Mouse (Mus musculus): ENCODE results near the gene Plekha8.

The Plekha8 gene

DNA sequence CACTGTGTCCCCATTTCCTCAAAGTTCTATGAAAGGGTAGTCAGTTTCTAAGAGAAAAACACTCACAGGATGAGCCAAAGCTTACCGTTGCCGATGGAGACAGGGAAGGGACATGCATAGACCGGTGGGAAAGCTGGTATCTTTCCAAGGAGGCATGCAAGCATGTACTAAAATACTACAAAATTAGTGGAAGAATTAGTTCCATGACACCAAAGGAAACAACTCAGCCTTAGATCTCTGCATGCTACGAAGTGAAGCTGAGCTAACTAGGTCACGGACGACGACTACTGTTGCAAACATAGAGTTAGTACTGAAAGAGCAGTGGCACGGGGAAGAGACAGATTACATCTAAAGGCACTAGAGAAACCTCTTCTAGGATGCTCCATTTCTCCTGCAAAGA, 8.0 kb upstream of the Plekha8 start:
- no peak for DNase-seq

DNA sequence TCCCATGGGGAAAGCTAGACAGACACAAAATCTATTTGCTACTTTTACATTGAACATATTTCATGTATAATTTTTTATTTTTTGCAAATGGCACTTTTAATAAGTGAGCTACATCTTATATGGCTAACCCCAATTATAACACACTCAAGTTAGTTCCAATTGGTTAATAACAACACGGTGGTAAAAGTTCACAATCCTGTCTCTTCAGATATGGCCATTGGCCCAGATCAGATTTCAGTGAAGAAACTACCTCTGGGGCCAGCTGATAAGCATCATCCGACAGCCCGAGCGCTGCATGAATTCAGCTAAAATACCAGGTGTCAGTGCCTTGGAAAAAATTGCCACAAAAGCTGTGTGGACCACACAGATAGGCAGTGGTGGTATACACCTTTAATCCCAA, 7.2 kb upstream of the Plekha8 start:
- no peak for DNase-seq

- DNase-seq: no peak
These were observed 6.7 kb upstream of the Plekha8 start for GRCm38 (mm10) chr6:54588212-54588611.

DNA sequence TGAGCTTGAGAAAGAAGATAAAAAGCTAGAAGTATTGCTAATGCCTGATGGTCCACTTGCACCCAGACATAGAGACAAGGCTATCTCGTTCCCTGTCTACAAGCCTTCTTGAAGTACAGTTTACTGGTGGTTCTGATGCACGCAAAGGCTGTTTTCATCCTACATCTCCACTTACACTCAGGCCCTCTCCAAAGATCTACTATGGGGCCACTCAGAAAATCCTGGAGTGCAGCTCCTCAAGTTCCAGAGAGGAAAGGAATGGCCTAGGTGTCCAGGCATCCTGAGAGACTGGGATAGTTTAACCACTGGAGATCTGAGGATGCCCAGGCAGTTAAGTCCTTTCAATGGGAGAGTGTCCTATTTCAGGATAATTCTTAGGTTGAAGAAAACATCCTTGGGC, 4.2 kb upstream of the Plekha8 start:
- DNase-seq: no peak

GRCm38 (mm10) chr6:54591778-54592177, 3.1 kb upstream of the Plekha8 start:
- DNase-seq: no peak

- DNase-seq: peak; percentile 90
These were observed 1.9 kb upstream of the Plekha8 start for GRCm38 (mm10) chr6:54592938-54593535.

DNA sequence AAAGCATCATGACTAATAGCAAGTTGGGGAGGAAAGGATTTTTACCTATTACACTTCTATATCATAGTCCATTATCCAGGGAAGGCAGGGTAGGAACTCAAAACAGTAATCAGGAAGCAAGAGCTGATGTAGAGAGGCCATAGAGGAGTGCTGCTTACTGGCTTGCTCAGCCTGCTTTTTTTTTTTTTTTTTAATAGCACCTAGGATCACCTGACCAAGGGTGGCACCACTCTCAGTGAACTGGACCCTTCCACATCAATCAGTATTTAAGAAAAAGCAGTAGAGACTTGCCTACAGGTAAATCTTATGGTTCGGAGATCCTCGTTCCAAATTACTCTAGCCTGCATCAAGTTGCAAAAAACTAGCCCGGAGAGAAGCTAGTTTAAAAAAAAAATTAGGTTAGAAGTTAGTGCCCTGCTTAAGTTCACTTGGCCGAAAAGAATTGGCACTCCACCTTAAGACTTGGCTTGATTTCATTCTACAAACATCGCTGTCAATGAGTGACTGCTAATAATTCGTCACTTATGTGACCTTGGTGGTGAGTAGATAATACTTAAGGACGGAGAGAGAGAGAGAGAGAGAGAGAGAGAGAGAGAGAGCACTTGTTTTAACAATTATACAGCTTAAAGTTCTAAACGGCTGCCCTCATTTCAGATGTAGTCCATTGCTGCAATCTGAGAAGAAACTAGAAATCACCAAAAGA, 994 bp upstream of the Plekha8 start:
- no peak for DNase-seq

GRCm38 (mm10) chr6:54595330-54595878, 493 bp downstream of the Plekha8 start:
- no peak for DNase-seq

GRCm38 (mm10) chr6:54597208-54597607, 2.3 kb downstream of the Plekha8 start, which contains the start of gene Fkbp14:
Fkbp14 (minus strand) TSS chr6:54597308.
- DNase-seq: no peak

GRCm38 (mm10) chr6:54597711-54598110, 2.8 kb downstream of the Plekha8 start:
- no peak for DNase-seq

DNA sequence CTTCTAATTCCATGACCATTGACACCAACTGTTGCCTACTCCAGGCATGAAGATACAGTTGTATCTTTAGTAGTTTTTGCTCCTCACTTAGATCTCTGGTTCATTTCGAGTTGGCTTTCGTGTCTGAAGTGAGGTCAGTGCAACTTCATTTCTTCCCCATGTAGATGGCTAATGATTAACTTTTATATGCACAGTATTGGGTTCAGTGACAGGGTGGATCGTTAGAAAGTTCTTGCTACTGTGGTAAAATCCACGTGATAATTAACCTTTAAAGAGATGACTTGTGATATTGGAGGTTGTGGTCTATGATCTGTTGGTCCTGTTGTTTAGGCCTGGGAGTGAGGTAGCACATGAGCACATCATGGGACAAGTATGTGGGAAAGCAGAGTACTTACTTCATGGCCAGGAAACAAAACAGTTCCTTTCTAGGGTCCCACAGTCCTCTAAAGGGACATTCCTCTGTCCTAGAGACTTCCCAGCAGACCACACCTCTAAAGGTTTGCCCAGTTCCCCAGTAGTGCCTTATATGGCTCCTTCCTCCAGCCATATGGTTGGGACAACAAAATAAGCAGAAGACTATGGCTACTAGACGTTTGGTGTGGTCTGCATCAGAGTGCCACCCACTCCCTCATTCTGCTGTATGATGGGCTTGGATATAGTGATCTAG, 5.9 kb downstream of the Plekha8 start:
- DNase-seq: no peak

DNA sequence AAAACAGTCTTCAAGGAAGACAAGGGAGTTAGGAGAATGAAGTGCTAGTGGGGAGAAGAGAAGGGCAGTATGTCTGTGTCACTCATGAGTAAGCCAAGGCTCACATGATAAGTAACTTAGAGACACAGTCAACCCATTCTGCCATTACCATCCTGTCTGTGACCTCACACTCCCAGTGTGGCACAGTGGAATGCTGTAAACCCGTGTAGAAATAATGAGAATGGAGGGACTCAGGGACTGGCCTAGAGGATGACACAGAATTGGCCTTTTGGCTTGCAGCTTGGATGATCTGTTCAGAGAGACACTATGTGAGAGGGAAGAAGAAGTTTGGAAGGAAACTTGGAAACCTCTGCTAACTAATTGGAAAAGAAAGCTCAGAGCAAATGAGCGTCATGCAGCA, 8.0 kb downstream of the Plekha8 start:
- no peak for DNase-seq

DNA sequence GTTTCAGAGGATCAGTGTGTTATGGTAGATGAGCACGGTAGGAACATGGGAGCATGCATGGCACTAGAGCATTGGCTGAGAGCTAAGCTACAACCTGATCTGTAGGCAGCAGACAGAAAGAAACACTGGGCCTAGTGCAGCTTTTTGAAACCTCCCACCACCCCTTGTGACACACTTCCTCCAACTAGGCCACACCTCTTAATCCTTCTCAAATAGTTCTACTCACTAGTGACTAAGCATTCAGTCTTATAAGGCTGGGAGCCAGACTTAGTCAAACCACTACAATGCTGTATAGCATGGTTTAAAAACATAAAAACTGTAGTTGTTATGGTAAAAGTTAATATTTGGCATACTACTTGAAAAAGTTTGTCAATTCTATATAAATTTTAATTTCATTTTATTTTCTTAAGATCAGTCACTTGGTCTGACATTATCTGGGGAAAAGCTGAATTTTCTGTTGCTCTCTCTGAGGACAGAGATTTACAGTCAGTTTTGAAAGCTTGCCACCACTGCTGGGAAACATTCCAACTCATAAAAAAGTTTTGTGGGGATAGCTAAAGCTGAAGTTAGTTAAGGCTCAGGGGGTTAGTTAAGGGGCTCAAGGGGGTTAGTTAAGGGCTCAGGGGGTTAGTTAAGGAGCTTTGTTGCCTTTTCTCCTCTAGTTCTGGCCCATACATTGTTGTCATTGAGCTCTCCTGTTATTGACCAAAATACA, 9.2 kb downstream of the Plekha8 start:
- no peak for DNase-seq

GRCm38 (mm10) chr6:54606241-54606640, 11.3 kb downstream of the Plekha8 start:
- DNase-seq: no peak

- DNase-seq: no peak
These were observed 22.5 kb downstream of the Plekha8 start for GRCm38 (mm10) chr6:54617363-54617762.

DNA sequence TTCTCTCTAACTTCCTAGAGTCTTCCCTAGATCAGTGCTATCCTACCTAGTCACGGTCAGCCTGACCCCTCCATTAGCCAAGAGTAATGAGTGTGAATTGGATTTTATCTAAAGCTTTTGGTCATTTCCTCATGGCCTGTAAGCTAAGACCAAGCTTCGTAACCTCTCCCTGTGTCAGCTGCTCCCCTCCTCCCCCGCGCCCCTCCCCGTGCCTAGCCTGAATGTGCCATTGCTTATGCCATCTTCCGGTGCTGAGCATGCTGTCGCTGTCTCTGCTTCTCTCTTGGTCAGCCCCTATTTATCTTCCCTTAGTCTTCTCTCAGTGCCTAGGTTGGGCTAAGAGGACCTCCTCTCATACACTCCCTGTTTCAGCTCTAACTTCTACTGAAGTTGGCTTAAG, 24.6 kb downstream of the Plekha8 start:
- no peak for DNase-seq

- DNase-seq: no peak
These were observed 25.4 kb downstream of the Plekha8 start for GRCm38 (mm10) chr6:54620357-54620756.

- no peak for DNase-seq
These were observed 33.5 kb downstream of the Plekha8 start for GRCm38 (mm10) chr6:54628381-54628780.

- no peak for DNase-seq
These were observed 34.8 kb downstream of the Plekha8 start for GRCm38 (mm10) chr6:54629734-54630133.

GRCm38 (mm10) chr6:54631462-54631861, 36.6 kb downstream of the Plekha8 start:
- DNase-seq: peak; percentile 26

DNA sequence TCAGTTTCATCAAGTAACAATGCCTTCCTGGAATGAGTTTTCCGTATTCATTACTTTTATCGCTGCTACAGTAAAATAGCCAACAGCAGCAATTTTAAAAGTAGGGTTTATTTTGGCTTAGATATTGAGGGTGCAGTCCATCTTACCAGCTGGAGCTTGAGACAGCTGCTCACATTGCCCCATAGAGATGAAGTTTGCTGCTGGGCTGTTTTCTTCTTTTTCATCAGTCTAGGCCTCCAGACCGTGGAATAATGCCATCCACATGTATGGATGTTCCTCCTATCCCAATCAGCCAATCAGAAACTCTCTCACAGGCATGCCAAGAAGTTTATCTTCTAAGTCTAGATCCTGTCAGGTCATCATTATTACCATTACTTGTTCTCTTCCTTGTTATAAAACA, 45.0 kb downstream of the Plekha8 start:
- no peak for DNase-seq

GRCm38 (mm10) chr6:54641953-54642352, 47.0 kb downstream of the Plekha8 start:
- peak; percentile 14 for DNase-seq

DNA sequence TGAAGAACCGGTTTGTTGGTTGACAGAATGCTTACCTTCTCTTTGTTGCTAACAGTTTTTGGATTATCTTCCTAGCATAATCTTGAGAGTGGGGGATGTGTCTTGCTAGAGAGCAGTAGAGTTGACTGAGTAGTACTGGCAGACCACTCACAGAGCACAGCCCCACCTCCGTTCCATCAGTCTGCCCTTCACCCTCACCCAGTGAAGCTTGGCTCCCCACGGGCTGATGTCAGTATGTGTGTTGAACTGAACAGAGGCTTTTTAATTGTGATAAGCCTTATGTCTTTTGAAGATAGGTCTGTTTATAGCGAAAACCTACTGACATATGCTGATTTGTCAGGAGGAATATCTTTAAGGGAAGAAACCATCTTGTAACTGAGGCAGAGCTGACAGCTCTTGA, 48.3 kb downstream of the Plekha8 start:
- DNase-seq: no peak

Data from right cerebral cortex, postnatal 14 days (tissue).